Mouse (Mus musculus) CD4-positive naive resting alpha-beta T cell, adult 57 days (primary cell): ENCODE data around the gene Fkbp9. TPM values are rescaled to one million over a fixed set of nuclear protein-coding genes. Genes with fewer than 3 reads are reported as not detected.

Source experiments
- total RNA-seq: library from RNA; stranded (reverse); gene quantifications from one replicate; pipeline ENCODE4 v1.2.4, GENCODE M21; 2023

The Fkbp9 gene
- total RNA-seq = 0.50 TPM

DNA sequence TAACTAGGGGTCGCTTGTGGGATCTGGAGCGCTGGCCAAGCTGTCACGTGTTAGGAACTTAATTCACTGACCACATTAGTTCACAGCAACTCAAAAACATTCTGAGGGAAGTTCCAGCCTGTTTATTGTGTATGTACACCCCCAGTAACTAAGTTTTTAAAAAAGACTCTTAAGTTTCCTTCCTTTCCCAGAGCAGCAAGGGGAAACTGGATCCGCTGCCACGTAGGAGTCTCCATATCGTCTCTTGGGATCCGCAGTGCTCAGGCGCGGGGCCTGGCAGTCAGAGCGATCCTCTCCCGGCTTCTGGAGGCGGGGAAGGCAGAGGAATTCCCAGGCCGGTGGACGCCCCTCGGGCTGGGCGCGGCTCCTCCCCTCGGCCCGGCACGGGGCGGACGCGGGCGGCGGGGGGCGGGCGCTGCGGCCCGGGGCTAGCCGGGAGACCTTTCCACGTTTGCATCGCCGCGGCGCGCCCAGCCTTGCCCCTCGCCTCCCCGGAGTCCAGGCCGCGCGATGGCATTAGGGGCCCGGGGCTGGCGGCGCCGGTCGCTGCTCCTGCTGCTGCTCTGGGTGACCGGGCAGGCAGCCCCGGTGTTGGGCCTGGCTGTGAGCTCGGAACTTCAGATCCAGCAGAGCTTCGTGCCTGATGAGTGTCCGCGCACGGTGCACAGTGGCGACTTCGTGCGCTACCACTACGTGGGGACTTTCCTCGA is at the start of gene Fkbp9:
Fkbp9 (plus strand) TSS at position 363 of the 710 bp plus-strand sequence.

DNA sequence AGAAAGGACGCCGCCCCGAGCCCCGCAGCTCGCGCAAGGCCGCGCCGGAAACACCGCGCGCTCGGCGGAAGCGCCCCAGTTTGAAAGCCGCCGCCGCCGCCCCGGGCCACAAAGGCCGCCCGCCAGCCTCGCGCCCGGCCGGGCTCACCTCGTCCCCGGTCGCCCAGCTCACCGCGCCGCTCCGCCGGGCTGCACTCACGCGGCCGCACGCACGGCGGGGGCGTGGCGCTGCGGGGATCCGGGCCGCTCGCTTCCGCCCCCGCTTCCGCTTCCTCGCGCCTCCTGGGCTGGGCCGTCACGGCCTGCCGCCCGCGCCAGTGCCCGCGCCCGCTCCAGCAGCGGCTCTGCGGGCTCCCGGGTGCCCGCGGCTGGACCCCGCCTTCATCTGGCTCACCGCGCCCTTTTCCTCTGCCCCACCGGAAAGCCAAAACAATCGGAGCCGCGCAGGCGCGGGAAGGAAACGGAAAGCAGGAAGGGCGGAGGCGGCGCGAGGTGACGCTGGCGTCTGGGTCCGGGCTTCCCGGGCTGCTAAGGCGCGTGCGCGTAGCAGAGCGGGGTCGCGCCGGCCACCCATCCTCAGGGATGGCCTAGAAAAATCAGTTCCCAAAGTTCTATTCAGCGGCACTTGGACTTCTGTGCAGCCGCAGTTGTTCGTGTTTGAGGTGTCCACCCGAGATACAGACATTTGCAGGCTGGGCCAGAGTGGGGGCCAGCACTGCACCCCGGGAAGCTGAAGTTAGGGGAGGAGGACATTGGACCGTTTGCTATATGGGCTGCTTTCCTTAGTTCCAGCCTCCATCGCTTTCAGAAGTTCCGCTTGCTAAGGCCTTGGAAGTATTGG is 34.3 kb upstream of the Fkbp9 start, which contains the start of gene Kbtbd2:
Kbtbd2 (minus strand) TSS at position 503 of the 841 bp plus-strand sequence.

DNA sequence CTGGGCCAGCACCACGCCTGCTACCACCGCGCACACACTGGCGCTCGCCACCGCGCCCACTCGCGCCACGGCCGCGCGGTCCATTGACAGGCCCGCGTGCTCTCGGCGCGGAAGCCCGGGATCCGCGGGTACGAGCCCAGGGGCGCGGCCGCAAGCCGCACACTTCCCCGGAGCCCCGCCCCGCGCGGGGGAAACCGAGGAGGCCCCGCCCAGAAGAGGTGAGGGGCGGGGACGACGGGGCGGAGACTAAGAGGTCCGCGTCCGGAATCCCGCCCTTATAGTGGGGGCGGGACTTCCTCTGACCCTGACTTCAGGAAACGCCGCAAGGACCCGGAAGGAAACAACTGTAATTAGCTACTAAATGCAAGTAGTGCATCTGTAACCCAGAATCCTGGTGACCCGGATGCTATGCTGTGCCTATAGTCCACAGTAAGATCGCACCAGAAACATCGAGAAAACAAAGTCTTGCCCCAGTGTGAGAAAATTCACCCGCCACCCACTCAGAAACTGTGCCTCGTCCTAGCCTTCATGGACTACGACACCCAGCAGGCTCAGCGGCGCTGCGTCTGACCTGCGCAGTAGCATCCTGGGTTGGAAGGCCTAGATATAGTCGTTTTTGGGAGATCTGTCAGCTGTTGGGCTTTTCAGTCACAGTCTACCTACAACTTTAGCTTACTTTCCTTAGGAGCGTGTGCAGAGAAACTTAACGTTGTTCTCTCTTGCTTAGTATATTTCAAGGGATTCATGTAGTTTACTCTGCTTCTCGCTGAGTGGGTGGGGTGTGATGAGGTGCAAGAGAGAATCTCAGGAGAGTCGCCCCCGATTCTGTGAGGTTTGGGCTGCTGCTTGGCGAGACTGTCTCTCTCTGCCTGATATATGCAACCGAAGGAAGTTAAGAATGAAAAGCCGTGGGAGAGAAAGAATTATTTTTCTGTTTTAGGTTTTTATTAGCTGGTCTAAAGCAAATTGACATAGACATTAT is 92.2 kb downstream of the Fkbp9 start, which contains the start of the genes Nt5c3 and Vmn1r4:
Nt5c3 (minus strand) TSS at position 207 of the 982 bp plus-strand sequence.
Vmn1r4 (plus strand) TSS at position 290 of the 982 bp plus-strand sequence.

Other genes with a start within 250 kb of the Fkbp9 start
- 26.1 TPM for gene Lsm5, start 127.3 kb upstream of the Fkbp9 start, total RNA-seq
- gene Avl9, start 117.2 kb upstream of the Fkbp9 start, total RNA-seq = 118 TPM
- 96.4 TPM for gene Kbtbd2, start 34.2 kb upstream of the Fkbp9 start, total RNA-seq
- 57.6 TPM for gene Nt5c3, start 91.9 kb downstream of the Fkbp9 start, total RNA-seq
- 0.27 TPM for gene Vmn1r4, start 92.0 kb downstream of the Fkbp9 start, total RNA-seq
- not detected for gene Vmn1r5, start 138.2 kb downstream of the Fkbp9 start, total RNA-seq
- not detected for gene Vmn1r6, start 165.2 kb downstream of the Fkbp9 start, total RNA-seq
- gene Vmn1r7, start 193.3 kb downstream of the Fkbp9 start, total RNA-seq = not detected
- not detected for gene Vmn1r8, start 200.2 kb downstream of the Fkbp9 start, total RNA-seq
- not detected for gene Vmn1r9, start 234.7 kb downstream of the Fkbp9 start, total RNA-seq